Mouse (Mus musculus) heart, adult 10 weeks (tissue): ENCODE results near the gene Sf3b1. TPM values are rescaled to one million over a fixed set of nuclear protein-coding genes. Genes with fewer than 3 reads are reported as not detected.

ENCODE experiments used
- polyA plus RNA-seq: library from polyadenylated mRNA; stranded (reverse); fragments of 350-450 nt; fragmentation: Illumina TruSeq; extraction: RNeasy Lipid Tissue Mini Kit (QIAGEN cat#74804); gene quantifications from one replicate; pipeline ENCODE4 v1.2.3, GENCODE M21; 2014; ENCODE audit warnings: low read depth, low replicate concordance

The Sf3b1 gene
- polyA plus RNA-seq, result 85.2 TPM

GRCm38 (mm10) chr1:55027253-55027801 lies at the start of gene Sf3b1:
Gene Sf3b1 (minus strand): TSS chr1:55027481.

GRCm38 (mm10) chr1:55052355-55052953 lies 25.2 kb upstream of the Sf3b1 start, which contains the start of gene Coq10b:
Gene Coq10b (plus strand): TSS chr1:55052770.

Other genes with a start within 250 kb of the Sf3b1 start
- gene Ankrd44, start 101.1 kb downstream of the Sf3b1 start, polyA plus RNA-seq, result 9.0 TPM
- gene Coq10b, start 25.3 kb upstream of the Sf3b1 start, polyA plus RNA-seq, result 40.7 TPM
- gene Hspe1, start 60.7 kb upstream of the Sf3b1 start, polyA plus RNA-seq, result 274 TPM
- 479 TPM for gene Hspd1, start 60.8 kb upstream of the Sf3b1 start, polyA plus RNA-seq
- gene Mob4, start 103.8 kb upstream of the Sf3b1 start, polyA plus RNA-seq, result 37.4 TPM
- gene Rftn2, start 199.3 kb upstream of the Sf3b1 start, polyA plus RNA-seq, result 5.7 TPM
- 4.2 TPM for gene Mars2, start 209.7 kb upstream of the Sf3b1 start, polyA plus RNA-seq